18 mouse cellular contexts compared by ENCODE assay signal in genomic region chr6:59303031-59303430, GRCm38 (mm10).
DNase-seq lines count a peak whose midpoint lies in the region; ATAC-seq lines count a peak whose summit lies in the region.
"Had no signal": no experiment of that assay in that cellular context is flagged by ENCODE, and none has a peak within 500 bp of the region (broad histone marks: within the 10 kb centered on the region; RNA-seq: fewer than 3 reads in every experiment).

No protein-coding gene starts in this region.

- no peak overlapping the region for H3K4me3 ChIP-seq in heart, embryonic 12.5 days
- no peak overlapping the region for H3K4me3 ChIP-seq in hindbrain, embryonic 11.5 days (ENCODE audit: low read depth, low read length)
- H3K4me3 ChIP-seq: hindbrain, embryonic 13.5 days; layer of hippocampus, adult 2 months; left cerebral cortex, adult 2 months; midbrain, embryonic 13.5 days; neural tube, embryonic 15.5 days had no signal

- no peak overlapping the region for H3K27ac ChIP-seq in heart, embryonic 12.5 days (ENCODE audit: poor library complexity, severe bottlenecking)
- H3K27ac ChIP-seq in hindbrain, embryonic 11.5 days (ENCODE audit: low read depth, low read length), result no peak overlapping the region
- H3K27ac ChIP-seq: hindbrain, embryonic 13.5 days; layer of hippocampus, adult 2 months; left cerebral cortex, adult 2 months; liver, embryonic 14.5 days; midbrain, embryonic 13.5 days; neural tube, embryonic 15.5 days had no signal

- ATAC-seq in cerebellum, adult (ENCODE audit: insufficient number of reproducible peaks, low FRiP score, low TSS enrichment), result peak; percentile 26; the same call in 1 of the 2 replicates
- ATAC-seq in heart, embryonic 12.5 days (ENCODE audit: insufficient number of reproducible peaks, low FRiP score), result no peak
- ATAC-seq in hindbrain, embryonic 11.5 days (ENCODE audit: low FRiP score), result no peak
- ATAC-seq: activated CD4-positive, CD25-positive, alpha-beta regulatory T cell, adult 4 months; forebrain, embryonic 16.5 days; midbrain, embryonic 13.5 days had no signal

- no peaks in the 10 kb centered on the region for H3K36me3 ChIP-seq in heart, embryonic 12.5 days
- H3K36me3 ChIP-seq in hindbrain, embryonic 11.5 days (ENCODE audit: control insufficient read depth, insufficient read depth, low read length), result no peaks in the 10 kb centered on the region
- H3K36me3 ChIP-seq: hindbrain, embryonic 13.5 days; midbrain, embryonic 13.5 days; neural tube, embryonic 15.5 days had no signal

- 37% methylated on average over 1 of the region's 1 CpGs for WGBS in heart, embryonic 12.5 days
- 92% methylated on average over 1 of the region's 1 CpGs for WGBS in hindbrain, embryonic 11.5 days

- H3K4me2 ChIP-seq in heart, embryonic 12.5 days, result no peak overlapping the region
- no peak overlapping the region for H3K4me2 ChIP-seq in hindbrain, embryonic 11.5 days (replicated peaks; ENCODE audit: low read depth, low read length)
- H3K4me2 ChIP-seq: hindbrain, embryonic 13.5 days; midbrain, embryonic 13.5 days; neural tube, embryonic 15.5 days had no signal

- no peaks in the 10 kb centered on the region for H3K9me3 ChIP-seq in heart, embryonic 12.5 days (replicated peaks)
- no peaks in the 10 kb centered on the region for H3K9me3 ChIP-seq in hindbrain, embryonic 11.5 days (ENCODE audit: control insufficient read depth, low read length)
- H3K9me3 ChIP-seq: hindbrain, embryonic 13.5 days; midbrain, embryonic 13.5 days; neural tube, embryonic 15.5 days had no signal

- H3K9ac ChIP-seq in heart, embryonic 12.5 days, result no peak overlapping the region
- no peak overlapping the region for H3K9ac ChIP-seq in hindbrain, embryonic 11.5 days (ENCODE audit: low read depth, low read length)
- H3K9ac ChIP-seq: hindbrain, embryonic 13.5 days; liver, embryonic 14.5 days; midbrain, embryonic 13.5 days; neural tube, embryonic 15.5 days had no signal

- H3K4me1 ChIP-seq in heart, embryonic 12.5 days (replicated peaks), result no peaks in the 10 kb centered on the region
- H3K4me1 ChIP-seq in hindbrain, embryonic 11.5 days (replicated peaks; ENCODE audit: control insufficient read depth, insufficient read depth, low read length), result no peaks in the 10 kb centered on the region
- H3K4me1 ChIP-seq: hindbrain, embryonic 13.5 days; midbrain, embryonic 13.5 days; neural tube, embryonic 15.5 days had no signal

- no peak for DNase-seq in cerebellum, adult 8-10 months
- peak; percentile 3 for DNase-seq in heart, adult 9 months (ENCODE audit: low spot score in 2 of 2)
- DNase-seq in adipocyte (ENCODE audit: low spot score), result peak; percentile 36
- DNase-seq in fibroblast of lung, adult 2 months (ENCODE audit: low read depth), result peak; percentile 76
- DNase-seq in hindbrain, embryonic 11.5 days (ENCODE audit: low spot score), result no peak
- no peak for DNase-seq in layer of hippocampus, postnatal 10 days (ENCODE audit: low spot score in 2 of 2)
- DNase-seq: adrenal gland, postnatal 36 days; thymus, postnatal 25 days had no signal

- no peaks in the 10 kb centered on the region for H3K27me3 ChIP-seq in heart, embryonic 12.5 days (replicated peaks)
- no peaks in the 10 kb centered on the region for H3K27me3 ChIP-seq in hindbrain, embryonic 11.5 days (ENCODE audit: control insufficient read depth, insufficient read depth, low read length)
- H3K27me3 ChIP-seq: hindbrain, embryonic 13.5 days; midbrain, embryonic 13.5 days; neural tube, embryonic 15.5 days had no signal

Comparison
In these comparisons a context has a peak if more than half of its experiments do, and no peak if none do; other contexts are left out.
1. DNase-seq: peak in heart, adult 9 months (2 of 2), adipocyte (single experiment) and fibroblast of lung, adult 2 months (single experiment); none in cerebellum, adult 8-10 months (single experiment), hindbrain, embryonic 11.5 days (single experiment) and layer of hippocampus, postnatal 10 days (0 of 2).